Mouse (Mus musculus) embryonic fibroblast, embryonic 13.5 days (primary cell): ENCODE results near the gene Gm4969.

Experiments used
- CTCF ChIP-seq: IDR thresholded peaks from 2 replicates; pipeline ENCODE4 v1.5.1; 2011; ENCODE audit warnings: mild to moderate bottlenecking, control low read depth, low read length, moderate library complexity, borderline replicate concordance; ENCODE audit not compliant: insufficient read depth
- POLR2A ChIP-seq: IDR thresholded peaks from 2 replicates; pipeline ENCODE4 v1.6.1; 2011; ENCODE audit warnings: low read depth, mild to moderate bottlenecking, control low read depth, low read length, moderate library complexity

GRCm38 (mm10) chr7:19083096-19083495, 35.1 kb downstream of the Gm4969 start:
- no peak for TF ChIP-seq CTCF
- no peak for TF ChIP-seq POLR2A
